Mouse (Mus musculus) hindbrain, postnatal 0 days (tissue): ENCODE results near the gene Trak1. TPM values are rescaled to one million over a fixed set of nuclear protein-coding genes. Genes with fewer than 3 reads are reported as not detected.

Experiments used
- ATAC-seq: fragments of 200-750 bp; cut with Nextera tagmentation; 2 replicates; pipeline ENCODE4 v1.8.0; 2017; ENCODE audit warnings: mild to moderate bottlenecking, moderate TSS enrichment, moderate library complexity
- DNase-seq: peaks from one replicate; pipeline ENCODE4 v3.0.0-alpha.2; 2015; ENCODE audit warnings: low spot score
- H3K27ac ChIP-seq: fragments of 300-500 bp; sonication (generic); 2 replicates; pipeline ENCODE4 v1.5.1; 2014; ENCODE audit warnings: mild to moderate bottlenecking
- H3K27me3 ChIP-seq: fragments of 300-500 bp; sonication (generic); 2 replicates; pipeline ENCODE4 v1.6.1; 2014; ENCODE audit warnings: low read length, mixed read lengths; ENCODE audit not compliant: insufficient read depth
- H3K36me3 ChIP-seq: fragments of 300-500 bp; sonication (generic); 2 replicates; pipeline ENCODE4 v1.6.1; 2014; ENCODE audit warnings: low read length, mixed read lengths; ENCODE audit not compliant: insufficient read depth
- H3K4me1 ChIP-seq: fragments of 300-500 bp; sonication (generic); 2 replicates; pipeline ENCODE4 v1.6.1; 2014; ENCODE audit warnings: antibody characterized with exemption, low read length, mixed read lengths; ENCODE audit not compliant: insufficient read depth
- H3K4me2 ChIP-seq: fragments of 300-500 bp; sonication (generic); 2 replicates; pipeline ENCODE4 v1.6.1; 2014; ENCODE audit warnings: low read depth, mild to moderate bottlenecking, low read length, moderate library complexity, mixed read lengths
- H3K4me3 ChIP-seq: fragments of 300-500 bp; sonication (generic); 2 replicates; pipeline ENCODE4 v1.5.1; 2014; ENCODE audit warnings: low read length
- H3K9ac ChIP-seq: fragments of 300-500 bp; sonication (generic); replicated peaks from 2 replicates; pipeline ENCODE4 v1.6.1; 2014; ENCODE audit warnings: mild to moderate bottlenecking, low read length, moderate library complexity, mixed read lengths
- H3K9me3 ChIP-seq: fragments of 300-500 bp; sonication (generic); 2 replicates; pipeline ENCODE4 v1.6.1; 2016; ENCODE audit warnings: low read length, mixed read lengths
- CTCF ChIP-seq: IDR thresholded peaks from 2 replicates; pipeline ENCODE4 v1.5.1; 2016; ENCODE audit warnings: antibody characterized with exemption, control low read depth, low read depth
- WGBS: fragments of 180-500 bp; shearing (Covaris S2); extraction: QIAGEN DNeasy Blood & Tissue Kit; methylation state at CpG from one replicate; pipeline ENCODE4 v1.1.7; 2014; 5-methylcytosine and 5-hydroxymethylcytosine counted together
- polyA plus RNA-seq: library from polyadenylated mRNA; unstranded; fragments of >200 nt; fragmentation: Nextera tagmentation; extraction: Ambion mirVana; gene quantifications from 2 replicates; pipeline ENCODE4 v1.2.1, GENCODE M21; 2015
- total RNA-seq: library from RNA; depleted of rRNA; stranded (reverse); fragments of >200 nt; gene quantifications from 2 replicates; pipeline ENCODE4 v1.2.3, GENCODE M21; 2014

Trak1 gene
- total and polyA plus RNA-seq, 2 experiments from 2014 or later = 57.8 to 129 TPM

- no peak overlapping the region for H3K4me3 ChIP-seq
- DNase-seq = no peak
- H3K9me3 ChIP-seq = no peaks in the 10 kb centered on the region
- no peak overlapping the region for H3K27ac ChIP-seq
- no peak for TF ChIP-seq CTCF
- H3K27me3 ChIP-seq = no peaks in the 10 kb centered on the region
- H3K9ac ChIP-seq = no peak overlapping the region
- 0 out of 2 replicates have a peak, but pooled peaks cover 6% of the 10 kb centered on the region for H3K36me3 ChIP-seq
- 88% methylated on average over 9 of the region's 9 CpGs for WGBS
- ATAC-seq = no peak
- H3K4me1 ChIP-seq = no peaks in the 10 kb centered on the region
- H3K4me2 ChIP-seq = no peak overlapping the region
These were observed 40.2 kb upstream of the Trak1 start for GRCm38 (mm10) chr9:121257106-121257505.

GRCm38 (mm10) chr9:121265307-121265706 lies 32.0 kb upstream of the Trak1 start:
- Histone ChIP-seq H3K27ac (no peak overlapping the region), H3K4me3 (no peak overlapping the region), H3K9ac (no peak overlapping the region), H3K36me3 (peaks cover 5% of the 10 kb centered on the region; the same call in 1 of the 2 replicates), H3K27me3 (no peaks in the 10 kb centered on the region), H3K4me2 (no peak overlapping the region), H3K9me3 (no peaks in the 10 kb centered on the region), H3K4me1 (no peaks in the 10 kb centered on the region)
- 81% methylated on average over 10 of the region's 10 CpGs for WGBS
- TF ChIP-seq CTCF = no peak
- ATAC-seq = no peak
- DNase-seq = no peak

GRCm38 (mm10) chr9:121271149-121271548 lies 26.2 kb upstream of the Trak1 start:
- Histone ChIP-seq H3K9ac (no peak overlapping the region), H3K9me3 (no peaks in the 10 kb centered on the region), H3K4me3 (no peak overlapping the region), H3K4me1 (no peaks in the 10 kb centered on the region), H3K27me3 (no peaks in the 10 kb centered on the region), H3K27ac (no peak overlapping the region), H3K36me3 (no peaks in the 10 kb centered on the region), H3K4me2 (no peak overlapping the region)
- WGBS = 93% methylated on average over 1 of the region's 1 CpGs
- no peak for TF ChIP-seq CTCF
- ATAC-seq (no peak), DNase-seq (no peak)

GRCm38 (mm10) chr9:121271561-121271960 lies 25.7 kb upstream of the Trak1 start:
- H3K27me3 ChIP-seq = no peaks in the 10 kb centered on the region
- H3K36me3 ChIP-seq = no peaks in the 10 kb centered on the region
- ATAC-seq = no peak
- no peaks in the 10 kb centered on the region for H3K4me1 ChIP-seq
- no peak overlapping the region for H3K4me3 ChIP-seq
- TF ChIP-seq CTCF = no peak
- 85% methylated on average over 4 of the region's 4 CpGs for WGBS
- no peak for DNase-seq
- no peaks in the 10 kb centered on the region for H3K9me3 ChIP-seq
- no peak overlapping the region for H3K4me2 ChIP-seq
- H3K9ac ChIP-seq = no peak overlapping the region
- H3K27ac ChIP-seq = no peak overlapping the region

- Histone ChIP-seq H3K9ac (peak overlapping the region; percentile 53), H3K36me3 (no peaks in the 10 kb centered on the region), H3K4me1 (0 out of 2 replicates have a peak, but pooled peaks cover 2% of the 10 kb centered on the region), H3K27ac (peak overlapping the region; percentile 75; the same call in 1 of the 2 replicates), H3K4me2 (peak overlapping the region; percentile 70), H3K4me3 (peak overlapping the region; percentile 69), H3K9me3 (no peaks in the 10 kb centered on the region), H3K27me3 (no peaks in the 10 kb centered on the region)
- no peak for ATAC-seq
- WGBS = 13% methylated on average over 15 of the region's 15 CpGs
- TF ChIP-seq CTCF = no peak
- DNase-seq = no peak
These were observed 20.6 kb upstream of the Trak1 start for GRCm38 (mm10) chr9:121276745-121277117.

- no peak for TF ChIP-seq CTCF
- H3K9ac ChIP-seq = peak within 1 kb of the TSS; percentile 53
- ATAC-seq = peak; percentile 97
- H3K4me1 ChIP-seq = 0 out of 2 replicates have a peak, but pooled peaks cover 2% of the 10 kb centered on the region
- peak; percentile 95 for DNase-seq
- H3K27ac ChIP-seq = peak within 1 kb of the TSS; percentile 75
- H3K9me3 ChIP-seq = no peaks in the 10 kb centered on the region
- H3K4me3 ChIP-seq = peak within 1 kb of the TSS; percentile 69
- H3K36me3 ChIP-seq = no peaks in the 10 kb centered on the region
- H3K27me3 ChIP-seq = no peaks in the 10 kb centered on the region
- WGBS = under 1% methylated on average over 59 of the region's 59 CpGs
- H3K4me2 ChIP-seq = peak within 1 kb of the TSS; percentile 70
These were observed 19.9 kb upstream of the Trak1 start, which contains the start of gene Ulk4 for GRCm38 (mm10) chr9:121277118-121278060. TSS of gene Ulk4 (minus strand) at chr9:121277197.

GRCm38 (mm10) chr9:121279216-121279615 lies 18.1 kb upstream of the Trak1 start:
- Histone ChIP-seq H3K9ac (no peak overlapping the region), H3K27ac (no peak overlapping the region), H3K9me3 (no peaks in the 10 kb centered on the region), H3K4me1 (0 out of 2 replicates have a peak, but pooled peaks cover 2% of the 10 kb centered on the region), H3K4me2 (no peak overlapping the region), H3K27me3 (no peaks in the 10 kb centered on the region), H3K36me3 (no peaks in the 10 kb centered on the region), H3K4me3 (no peak overlapping the region)
- no peak for TF ChIP-seq CTCF
- WGBS = 78% methylated on average over 5 of the region's 5 CpGs
- ATAC-seq = no peak
- DNase-seq = no peak
